1 mouse cellular context compared by ENCODE assay signal in the genomic region with DNA sequence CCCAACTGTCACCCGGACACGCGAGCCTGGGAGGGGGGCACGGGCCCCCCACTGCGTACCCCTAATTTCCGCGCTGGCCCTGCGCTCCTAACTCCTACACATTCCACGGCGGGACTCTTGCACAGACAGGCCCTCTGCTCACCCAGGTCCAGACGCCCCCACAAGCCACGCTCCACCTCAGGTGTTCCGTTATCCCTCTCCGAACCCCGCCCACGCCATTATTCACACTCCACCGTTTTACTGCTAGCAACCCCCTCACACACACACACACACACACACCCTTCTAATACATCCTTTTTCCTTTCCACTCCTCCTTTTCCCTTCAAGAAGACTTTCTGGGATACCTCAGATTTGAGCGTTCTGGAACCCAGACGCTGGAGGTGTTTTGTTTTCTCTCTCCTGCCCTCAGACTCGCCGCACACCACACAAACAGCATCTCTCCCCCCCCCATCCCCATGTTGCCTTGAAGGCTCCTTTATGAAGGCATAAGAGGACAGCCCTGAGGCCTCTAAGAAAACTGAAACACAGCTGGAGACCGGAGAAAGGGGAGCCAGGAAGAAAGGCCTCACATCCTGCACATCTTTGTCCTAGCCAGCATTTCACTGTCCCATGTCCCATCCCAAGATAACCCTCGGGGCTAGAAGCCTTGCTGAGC.
TF ChIP-seq lines count a peak whose summit lies in the region.

No protein-coding gene starts in this region.

TF ChIP-seq in MEL, 35 proteins besides CTCF, POLR2A, EP300 and RAD21 (continued from another document):
- no peak for TF ChIP-seq TAL1 (IDR thresholded peaks at IDR 0.05; ENCODE audit: low read length)
- no peak for TF ChIP-seq USF2 (IDR thresholded peaks at IDR 0.05; ENCODE audit: borderline replicate concordance in 1 of 2, insufficient read depth in 1 of 2, low read depth in 1 of 2, low read length in 2 of 2)
- no peak for TF ChIP-seq MAX (IDR thresholded peaks at IDR 0.05; ENCODE audit: low read length)
- TF ChIP-seq MAFK (IDR thresholded peaks at IDR 0.05; ENCODE audit: borderline replicate concordance, low read depth, low read length) = no peak
- 0 out of 2 replicates have a peak, but pooled peaks have one; percentile 13 for TF ChIP-seq UBTF (IDR thresholded peaks at IDR 0.05; ENCODE audit: borderline replicate concordance, insufficient read depth, low read depth, low read length)
- 0 out of 2 replicates have a peak, but pooled peaks have one; percentile 1 for TF ChIP-seq TCF12 (IDR thresholded peaks at IDR 0.05; ENCODE audit: low read depth, low read length)
- no peak for TF ChIP-seq MXI1 (IDR thresholded peaks at IDR 0.05; ENCODE audit: low read depth, low read length)
- peak; percentile 64; the same call in 1 of the 2 replicates for TF ChIP-seq MAZ (IDR thresholded peaks at IDR 0.05; ENCODE audit: low read depth, low read length)
- no peak for TF ChIP-seq MEF2A (IDR thresholded peaks at IDR 0.05; ENCODE audit: extremely low read depth, insufficient replicate concordance, low read depth, low read length, poor library complexity, severe bottlenecking)
- TF ChIP-seq HCFC1 (IDR thresholded peaks at IDR 0.05; ENCODE audit: low read depth, low read length) = no peak
- no peak for TF ChIP-seq NRF1 (IDR thresholded peaks at IDR 0.05; ENCODE audit: insufficient read depth, low read depth, low read length, poor library complexity, severe bottlenecking)
- TF ChIP-seq GABPA (IDR thresholded peaks at IDR 0.05; ENCODE audit: low read depth, low read length) = no peak
- TF ChIP-seq NELFE (IDR thresholded peaks at IDR 0.05; ENCODE audit: low read depth, low read length) = no peak
- TF ChIP-seq CHD1 (IDR thresholded peaks at IDR 0.05; ENCODE audit: low read depth, low read length) = no peak
- TF ChIP-seq JUND (IDR thresholded peaks at IDR 0.05; ENCODE audit: low read depth, low read length) = no peak
- TF ChIP-seq CHD2 (IDR thresholded peaks at IDR 0.05; ENCODE audit: low read length) = no peak
TF ChIP-seq in MEL: peak in this region for 3.
